Mouse (Mus musculus) myocyte (in vitro differentiated cells): ENCODE measurements at regions not wholly inside any gene's neighbourhood (a gene's known extent, or its start where the extent isn't known, plus 50 kb on each side); places are given as distances from the start of the nearest gene placed in this dataset.

Experiments used
- E2F4 ChIP-seq: IDR thresholded peaks from one replicate; pipeline ENCODE4 v1.6.1; 2011; ENCODE audit warnings: mild to moderate bottlenecking, control low read depth, moderate library complexity; ENCODE audit not compliant: insufficient read depth
- MAX ChIP-seq: IDR thresholded peaks from one replicate; pipeline ENCODE4 v1.6.1; 2011; ENCODE audit warnings: low read depth, mild to moderate bottlenecking, control low read depth
- POLR2A ChIP-seq: IDR thresholded peaks from one replicate; pipeline ENCODE4 v1.6.1; 2011; ENCODE audit warnings: low read depth, mild to moderate bottlenecking, control low read depth, moderate library complexity; ENCODE audit not compliant: insufficient read length
- TCF3 ChIP-seq: IDR thresholded peaks from one replicate; pipeline ENCODE4 v1.6.1; 2011; ENCODE audit warnings: low read depth, control low read depth; ENCODE audit not compliant: insufficient read length
- USF1 ChIP-seq: IDR thresholded peaks from one replicate; pipeline ENCODE4 v1.6.1; 2011; ENCODE audit warnings: low read depth, mild to moderate bottlenecking, control low read depth, moderate library complexity

DNA sequence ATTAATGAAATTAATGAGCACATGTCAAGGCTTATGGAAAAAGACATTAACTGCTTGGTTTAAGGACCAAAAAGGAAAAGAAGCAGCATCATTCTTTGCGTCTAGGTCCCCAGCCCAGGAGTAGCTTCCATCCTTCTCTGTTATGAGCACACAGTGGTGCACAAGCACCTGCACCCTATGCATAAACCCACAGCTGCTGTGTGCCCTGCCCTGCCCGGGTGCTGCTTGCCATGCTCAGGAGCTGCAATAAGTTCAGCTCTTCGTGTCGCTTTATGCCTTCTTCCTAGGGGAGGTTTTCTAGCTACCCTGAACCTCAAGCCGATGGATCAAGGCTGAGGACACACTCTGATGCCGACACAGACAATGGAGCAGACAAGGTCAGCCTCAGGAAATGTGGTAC lies 194.8 kb downstream of the Dad1 start:
- no peak for TF ChIP-seq E2F4
- no peak for TF ChIP-seq USF1
- TF ChIP-seq MAX: no peak
- no peak for TF ChIP-seq TCF3
- TF ChIP-seq POLR2A: no peak
